Mouse (Mus musculus) liver, embryonic 13.5 days (tissue): ENCODE data around the gene 4833439L19Rik. TPM values are rescaled to one million over a fixed set of nuclear protein-coding genes. Genes with fewer than 3 reads are reported as not detected.
A peak's percentile ranks its signal among the peaks of the same experiment; 100 is the strongest.

Experiments
- ATAC-seq: fragments of 200-750 bp; cut with Nextera tagmentation; 2 replicates; pipeline ENCODE4 v1.8.0; 2017; ENCODE audit warnings: low read depth, mild to moderate bottlenecking, moderate number of reproducible peaks, moderate library complexity
- DNase-seq: peaks from one replicate; pipeline ENCODE4 v3.0.0; 2022
- H3K27ac ChIP-seq: fragments of 300-500 bp; sonication (generic); 2 replicates; pipeline ENCODE4 v1.5.1; 2015; ENCODE audit warnings: moderate library complexity, mild to moderate bottlenecking, inconsistent platforms
- H3K27me3 ChIP-seq: fragments of 300-500 bp; sonication (generic); 2 replicates; pipeline ENCODE4 v1.6.1; 2015; ENCODE audit warnings: mild to moderate bottlenecking, inconsistent platforms
- H3K36me3 ChIP-seq: fragments of 300-500 bp; sonication (generic); 2 replicates; pipeline ENCODE4 v1.6.1; 2015; ENCODE audit warnings: mild to moderate bottlenecking, inconsistent platforms
- H3K4me1 ChIP-seq: fragments of 300-500 bp; sonication (generic); replicated peaks from 2 replicates; pipeline ENCODE4 v1.6.1; 2015; ENCODE audit warnings: inconsistent platforms
- H3K4me2 ChIP-seq: fragments of 300-500 bp; sonication (generic); 2 replicates; pipeline ENCODE4 v1.6.1; 2015; ENCODE audit warnings: inconsistent platforms, mild to moderate bottlenecking, moderate library complexity
- H3K4me3 ChIP-seq: fragments of 300-500 bp; sonication (generic); replicated peaks from 2 replicates; pipeline ENCODE4 v1.5.1; 2015; ENCODE audit warnings: mild to moderate bottlenecking, inconsistent platforms
- H3K9ac ChIP-seq: fragments of 300-500 bp; sonication (generic); 2 replicates; pipeline ENCODE4 v1.6.1; 2015; ENCODE audit warnings: mild to moderate bottlenecking, inconsistent platforms
- H3K9me3 ChIP-seq: fragments of 300-500 bp; sonication (generic); replicated peaks from 2 replicates; pipeline ENCODE4 v1.6.1; 2016; ENCODE audit warnings: inconsistent platforms
- WGBS: fragments of 180-500 bp; shearing (Covaris S2); methylation state at CpG from one replicate; pipeline ENCODE4 v1.1.7; 2015; ENCODE audit not compliant: insufficient replicate concordance; 5-methylcytosine and 5-hydroxymethylcytosine counted together
- microRNA-seq: library from miRNA; unstranded; fragments of <30 nt; microRNA quantifications from one replicate; pipeline ENCODE4, GENCODE M21; 2016
- polyA plus RNA-seq: library from polyadenylated mRNA; unstranded; fragments of >200 nt; fragmentation: Nextera tagmentation; extraction: Ambion mirVana; gene quantifications from 2 replicates; pipeline ENCODE4 v1.2.1, GENCODE M21; 2015

4833439L19Rik gene
- polyA plus RNA-seq, 1 experiment from 2014 or later = 53.0 TPM

DNA sequence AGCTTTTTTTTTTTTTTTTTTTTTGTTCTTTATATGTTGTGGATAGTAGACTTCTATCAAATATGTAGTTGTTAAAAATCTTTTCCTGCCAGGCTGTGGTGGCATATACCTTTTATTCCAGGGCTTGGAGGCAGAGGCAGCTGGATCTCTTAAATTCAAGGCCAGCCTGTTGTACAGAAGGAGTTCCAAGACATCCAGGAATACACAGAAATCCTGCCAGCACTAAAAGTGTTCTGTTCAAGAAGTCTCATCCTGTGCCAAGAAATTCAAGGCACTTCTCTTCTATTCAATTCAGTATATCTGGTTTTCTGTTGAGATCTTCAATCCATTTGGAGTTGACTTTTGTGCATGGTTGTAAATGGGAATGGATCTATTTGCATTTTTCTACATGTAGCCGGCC lies 59.3 kb downstream of the 4833439L19Rik start:
- Histone ChIP-seq H3K4me1 (peaks cover 39% of the 10 kb centered on the region), H3K4me2 (no peak overlapping the region), H3K9ac (no peak overlapping the region), H3K27me3 (peaks cover 15% of the 10 kb centered on the region), H3K27ac (no peak overlapping the region), H3K9me3 (no peaks in the 10 kb centered on the region), H3K4me3 (no peak overlapping the region), H3K36me3 (no peaks in the 10 kb centered on the region)
- no peak for ATAC-seq
- no peak for DNase-seq
- WGBS = 81% methylated on average over 1 of the region's 1 CpGs

GRCm38 (mm10) chr13:54504611-54505260 lies 60.5 kb downstream of the 4833439L19Rik start:
- H3K4me3 ChIP-seq = peak overlapping the region; percentile 76
- H3K9ac ChIP-seq = peak overlapping the region; percentile 84
- peaks cover 45% of the 10 kb centered on the region for H3K4me1 ChIP-seq
- no peaks in the 10 kb centered on the region for H3K9me3 ChIP-seq
- peak overlapping the region; percentile 100 for H3K4me2 ChIP-seq
- ATAC-seq = no peak
- H3K36me3 ChIP-seq = no peaks in the 10 kb centered on the region
- WGBS = 29% methylated on average over 7 of the region's 7 CpGs
- H3K27me3 ChIP-seq = peaks cover 15% of the 10 kb centered on the region
- no peak overlapping the region; the same call in 1 of the 2 replicates for H3K27ac ChIP-seq
- no peak for DNase-seq

GRCm38 (mm10) chr13:54503604-54504521 lies 61.4 kb downstream of the 4833439L19Rik start, which contains the start of gene Simc1:
Gene Simc1 (plus strand): TSS chr13:54503779.
- no peaks in the 10 kb centered on the region for H3K36me3 ChIP-seq
- H3K9me3 ChIP-seq = no peaks in the 10 kb centered on the region
- H3K4me2 ChIP-seq = peak within 1 kb of the TSS; percentile 100
- DNase-seq (peak; percentile 67), ATAC-seq (peak; percentile 90)
- H3K9ac ChIP-seq = peak within 1 kb of the TSS; percentile 84
- peak within 1 kb of the TSS; percentile 76 for H3K4me3 ChIP-seq
- under 1% methylated on average over 105 of the region's 105 CpGs for WGBS
- peak within 1 kb of the TSS; percentile 55 for H3K27ac ChIP-seq
- H3K27me3 ChIP-seq = peaks cover 19% of the 10 kb centered on the region
- peaks cover 45% of the 10 kb centered on the region for H3K4me1 ChIP-seq

DNA sequence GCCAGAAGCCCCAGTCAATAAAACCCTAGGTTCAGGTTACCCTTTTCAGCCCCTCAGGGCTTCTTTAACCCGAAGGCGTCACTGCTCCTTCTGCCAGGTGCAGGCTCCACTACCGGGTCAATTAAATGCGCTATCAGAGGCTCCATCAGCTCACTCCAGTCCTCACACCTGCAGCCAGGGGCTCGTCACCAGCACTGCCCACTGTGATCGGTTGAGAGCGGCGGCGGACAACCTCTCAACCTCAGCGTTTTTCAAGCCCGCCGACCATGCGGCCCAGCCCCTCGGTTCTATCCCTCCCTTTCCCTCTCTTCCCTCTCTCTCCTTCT lies 62.0 kb downstream of the 4833439L19Rik start:
- Histone ChIP-seq H3K27ac (no peak overlapping the region), H3K9me3 (no peaks in the 10 kb centered on the region), H3K36me3 (no peaks in the 10 kb centered on the region), H3K4me2 (peak overlapping the region; percentile 100), H3K4me3 (peak overlapping the region; percentile 76), H3K27me3 (peaks cover 22% of the 10 kb centered on the region), H3K4me1 (peaks cover 45% of the 10 kb centered on the region), H3K9ac (peak overlapping the region; percentile 84)
- ATAC-seq (peak; percentile 57), DNase-seq (no peak)
- WGBS = under 1% methylated on average over 14 of the region's 14 CpGs

DNA sequence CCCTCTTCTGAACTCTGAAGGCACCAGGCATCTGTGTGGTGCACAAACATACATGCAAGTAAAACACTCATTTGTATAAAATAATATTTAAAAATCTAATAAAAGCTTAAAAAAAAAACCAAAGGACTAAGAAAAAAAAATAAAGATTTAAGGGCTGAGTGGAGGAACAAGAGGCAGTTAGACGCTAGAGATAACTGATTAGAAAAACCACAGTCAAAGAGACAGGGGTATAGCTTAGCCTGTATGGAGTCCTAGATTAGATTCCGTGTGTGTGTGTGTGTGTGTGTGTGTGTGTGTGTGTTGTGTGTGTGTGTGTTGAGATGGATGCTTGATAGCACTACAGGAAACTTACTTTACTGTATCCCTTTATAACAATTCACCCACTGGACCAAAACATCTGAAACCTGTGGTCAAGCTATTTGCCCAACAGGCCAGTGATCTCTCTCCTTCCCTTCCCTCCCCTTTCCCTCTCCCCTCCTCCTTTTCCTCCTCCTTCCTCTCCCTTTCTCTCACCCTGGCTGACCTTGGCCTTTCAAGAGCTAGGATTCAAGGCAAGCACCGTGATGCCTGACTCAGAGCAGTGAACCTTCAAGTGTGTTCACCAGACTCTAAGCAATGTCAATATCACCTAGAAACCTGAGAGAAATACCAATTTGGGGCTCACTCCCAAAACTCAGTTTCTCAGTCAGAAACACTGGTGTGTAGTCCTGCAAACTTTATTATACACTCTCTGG lies 63.1 kb downstream of the 4833439L19Rik start:
- DNase-seq (no peak), ATAC-seq (no peak)
- Histone ChIP-seq H3K4me2 (no peak overlapping the region), H3K9ac (no peak overlapping the region), H3K9me3 (no peaks in the 10 kb centered on the region), H3K4me3 (no peak overlapping the region), H3K36me3 (no peaks in the 10 kb centered on the region), H3K27me3 (peaks cover 25% of the 10 kb centered on the region), H3K4me1 (peaks cover 45% of the 10 kb centered on the region), H3K27ac (no peak overlapping the region)
- WGBS = 16% methylated on average over 3 of the region's 3 CpGs

DNA sequence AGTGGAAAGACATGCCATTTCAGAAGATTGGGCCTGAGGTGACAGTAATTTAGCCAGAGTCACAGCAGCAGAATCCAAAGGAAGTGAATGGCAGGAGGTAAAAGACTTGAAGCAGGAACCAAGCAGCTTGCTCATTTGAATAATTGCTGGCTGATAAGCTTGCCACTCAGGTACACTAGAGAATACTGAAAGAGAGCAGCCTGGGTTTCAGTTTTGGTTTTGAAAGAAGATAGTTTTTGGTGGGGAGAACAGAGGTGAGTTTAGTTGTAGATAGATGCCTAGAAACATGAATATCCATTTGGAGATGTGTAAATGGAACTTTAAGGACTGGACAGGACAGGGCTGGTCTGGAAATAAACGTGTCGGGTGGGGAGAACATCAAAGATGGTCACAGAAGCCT lies 63.9 kb downstream of the 4833439L19Rik start:
- H3K4me3 ChIP-seq = no peak overlapping the region
- ATAC-seq (no peak), DNase-seq (no peak)
- H3K36me3 ChIP-seq = no peaks in the 10 kb centered on the region
- no peak overlapping the region for H3K9ac ChIP-seq
- WGBS = 41% methylated on average over 2 of the region's 2 CpGs
- peaks cover 45% of the 10 kb centered on the region for H3K4me1 ChIP-seq
- no peak overlapping the region for H3K4me2 ChIP-seq
- peaks cover 25% of the 10 kb centered on the region for H3K27me3 ChIP-seq
- no peaks in the 10 kb centered on the region for H3K9me3 ChIP-seq
- H3K27ac ChIP-seq = no peak overlapping the region

Small RNA genes within 50 kb of the gene (microRNA-seq; reads per million reads assigned to microRNA genes)
- not detected for gene Gm24195

Other genes starting within 250 kb of the 4833439L19Rik start
- gene Cplx2, start 194.1 kb downstream of the 4833439L19Rik start, polyA plus RNA-seq = 0.23 and 0.30 TPM in 2 replicates
- gene Thoc3, start 96.6 kb downstream of the 4833439L19Rik start, polyA plus RNA-seq = 67.5 and 69.2 TPM in 2 replicates
- 2.3 and 2.5 TPM in 2 replicates for gene Simc1, start 61.7 kb downstream of the 4833439L19Rik start, polyA plus RNA-seq
- gene Arl10, start 9.6 kb upstream of the 4833439L19Rik start, polyA plus RNA-seq = 9.0 and 9.2 TPM in 2 replicates
- gene Nop16, start 24.7 kb upstream of the 4833439L19Rik start, polyA plus RNA-seq = 74.9 and 84.5 TPM in 2 replicates
- gene Higd2a, start 24.8 kb upstream of the 4833439L19Rik start, polyA plus RNA-seq = 117 and 118 TPM in 2 replicates
- gene Cltb, start 45.9 kb upstream of the 4833439L19Rik start, polyA plus RNA-seq = 51.0 and 54.2 TPM in 2 replicates
- 30.5 and 33.9 TPM in 2 replicates for gene Faf2, start 56.3 kb upstream of the 4833439L19Rik start, polyA plus RNA-seq
- 23.8 and 24.5 TPM in 2 replicates for gene Rnf44, start 128.5 kb upstream of the 4833439L19Rik start, polyA plus RNA-seq
- gene Cdhr2, start 136.0 kb upstream of the 4833439L19Rik start, polyA plus RNA-seq = 7.8 and 10.5 TPM in 2 replicates
- 0.02 and 0.05 TPM in 2 replicates for gene Gprin1, start 184.4 kb upstream of the 4833439L19Rik start, polyA plus RNA-seq
- gene Sncb, start 201.2 kb upstream of the 4833439L19Rik start, polyA plus RNA-seq = not detected in 2 replicates
- gene Eif4e1b, start 218.6 kb upstream of the 4833439L19Rik start, polyA plus RNA-seq = not detected in 2 replicates
- gene Tspan17, start 223.9 kb upstream of the 4833439L19Rik start, polyA plus RNA-seq = 1.5 and 2.0 TPM in 2 replicates